Mouse (Mus musculus) ES-Bruce4 (cell line): ENCODE measurements around the gene Gm10277.

Source experiments
- CTCF ChIP-seq: IDR thresholded peaks from one replicate; pipeline ENCODE4 v1.8.1; 2011; ENCODE audit warnings: low read depth, low read length
- POLR2A ChIP-seq: IDR thresholded peaks from one replicate; pipeline ENCODE4 v1.8.1; 2011; ENCODE audit warnings: low read length; ENCODE audit not compliant: insufficient read depth

DNA sequence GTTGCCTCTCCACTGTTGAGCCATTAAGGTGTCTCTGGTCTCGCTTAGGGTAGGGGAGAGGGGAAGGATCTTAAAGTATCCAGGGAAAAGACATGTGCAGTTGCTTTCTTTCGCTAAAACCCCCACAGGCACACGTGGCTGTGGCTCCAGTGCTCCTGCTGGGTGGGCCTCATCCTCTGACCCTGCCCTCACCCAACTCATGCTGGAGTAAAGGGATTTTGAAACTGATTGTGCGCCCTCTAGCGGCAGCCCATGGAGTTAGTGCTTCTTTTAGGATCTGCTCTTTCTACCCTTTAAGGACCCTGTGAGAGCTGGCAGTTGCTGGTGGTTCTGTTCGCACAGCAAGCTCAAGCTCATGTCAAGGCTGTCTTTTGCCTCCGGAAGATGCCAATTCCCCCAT is 35.2 kb upstream of the Gm10277 start:
- TF ChIP-seq POLR2A: no peak
- peak; percentile 83 for TF ChIP-seq CTCF
